Mouse (Mus musculus) brown adipose tissue, adult 24 weeks (tissue): ENCODE results near the gene 3830417A13Rik. TPM values are rescaled to one million over a fixed set of nuclear protein-coding genes. Genes with fewer than 3 reads are reported as not detected.

Experiments
- H3K27ac ChIP-seq: fragments of 200-500 bp; replicated peaks from 2 replicates; pipeline ENCODE4 v1.5.1; 2012; ENCODE audit warnings: low read depth, mild to moderate bottlenecking, low read length
- H3K4me1 ChIP-seq: fragments of 200-500 bp; 2 replicates; pipeline ENCODE4 v1.6.1; 2012; ENCODE audit warnings: low read length, mixed read lengths; ENCODE audit not compliant: control insufficient read depth, insufficient read depth, insufficient read length
- H3K4me3 ChIP-seq: fragments of 200-500 bp; 2 replicates; pipeline ENCODE4 v1.5.1; 2012; ENCODE audit warnings: low read depth, mild to moderate bottlenecking, low read length, moderate library complexity; ENCODE audit not compliant: insufficient read depth
- polyA plus RNA-seq: library from polyadenylated mRNA; stranded (reverse); fragments of >200 nt; gene quantifications from 2 replicates; pipeline ENCODE4 v1.2.4, GENCODE M21; 2012; ENCODE audit not compliant: missing spikeins, insufficient read depth, insufficient read length

3830417A13Rik gene
- polyA plus RNA-seq = not detected in 2 replicates

DNA sequence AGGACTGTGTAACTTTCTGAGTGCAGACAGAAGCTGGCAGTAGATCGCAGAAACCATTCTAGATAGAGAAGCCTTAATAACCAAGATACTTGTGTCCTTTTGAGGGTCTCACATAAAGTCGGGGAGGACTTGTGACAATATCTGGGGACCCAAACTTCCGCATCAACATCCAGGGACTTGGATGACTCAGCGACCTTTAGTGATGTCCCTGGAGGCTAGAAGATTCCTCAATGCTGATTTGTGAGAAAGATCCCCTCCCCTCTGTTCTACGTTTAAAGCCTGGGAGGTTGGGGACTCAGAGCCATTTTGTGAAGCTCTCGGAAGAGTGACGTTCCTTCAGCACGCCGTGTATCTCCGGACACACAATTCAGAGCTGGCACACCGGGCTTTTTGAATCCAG is at the start of gene 3830417A13Rik:
3830417A13Rik (plus strand) TSS at position 301 of the 400 bp plus-strand sequence.
- H3K4me1 ChIP-seq = no peaks in the 10 kb centered on the region
- no peak within 1 kb of the TSS for H3K27ac ChIP-seq
- H3K4me3 ChIP-seq = no peak within 1 kb of the TSS

- Histone ChIP-seq H3K4me1 (no peaks in the 10 kb centered on the region), H3K4me3 (no peak within 1 kb of the TSS), H3K27ac (no peak within 1 kb of the TSS)
Measured at GRCm38 (mm10) chrX:64152098-64152497, 21.2 kb upstream of the 3830417A13Rik start, which contains the start of gene Gm6760. TSS of gene Gm6760 (minus strand) at chrX:64152198.

DNA sequence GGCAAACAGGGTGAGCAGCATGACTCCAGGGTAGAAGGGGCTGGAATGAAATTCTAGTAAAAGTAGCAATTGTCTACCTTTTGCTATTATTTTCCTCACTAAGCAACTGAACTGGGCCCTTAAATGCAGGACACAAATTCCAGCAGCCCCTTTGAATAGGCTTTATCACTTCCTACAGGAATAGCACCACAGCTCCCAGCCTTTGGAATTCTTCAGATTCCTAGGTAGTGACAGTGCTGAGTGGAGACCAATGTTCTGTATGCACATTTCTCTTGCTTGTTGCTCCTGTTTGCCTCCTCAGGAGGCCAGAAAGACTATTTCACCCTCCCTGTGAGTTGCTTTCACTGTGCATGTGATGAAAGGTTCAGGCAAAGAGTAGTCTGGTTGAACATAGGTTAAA is 7.9 kb downstream of the 3830417A13Rik start:
- H3K27ac ChIP-seq = no peak overlapping the region

More for the DNA sequence above, 7.9 kb downstream of the 3830417A13Rik start:
- Histone ChIP-seq H3K4me3 (no peak overlapping the region), H3K4me1 (no peaks in the 10 kb centered on the region)

Other genes starting within 250 kb of the 3830417A13Rik start
- gene Gm6760, start 21.4 kb upstream of the 3830417A13Rik start, polyA plus RNA-seq = not detected in 2 replicates
- gene Slitrk4, start 103.4 kb downstream of the 3830417A13Rik start, polyA plus RNA-seq = 0.63 TPM in 1 of 2 replicates, not detected in the other